Mouse (Mus musculus): Measurements from ENCODE around the gene Olfr561. TPM values are rescaled to one million over a fixed set of nuclear protein-coding genes. Genes with fewer than 3 reads are reported as not detected.

Olfr561 gene
- not detected for total RNA-seq (2021)
- long read RNA-seq, experiment 1: 0 reads
- long read RNA-seq, experiment 2: 0 reads

- TF ChIP-seq CTCF (IDR thresholded peaks at IDR 0.05): no peak
- no peak within 1 kb of the TSS for H3K4me3 ChIP-seq
- intact Hi-C loops (cut with DNase I): no loop called here
- no peak within 1 kb of the TSS for H3K27ac ChIP-seq
- no peak for DNase-seq
These were observed at the start of gene Olfr561 for GRCm38 (mm10) chr7:102770921-102771320. Olfr561 (plus strand) TSS chr7:102771221.

DNA sequence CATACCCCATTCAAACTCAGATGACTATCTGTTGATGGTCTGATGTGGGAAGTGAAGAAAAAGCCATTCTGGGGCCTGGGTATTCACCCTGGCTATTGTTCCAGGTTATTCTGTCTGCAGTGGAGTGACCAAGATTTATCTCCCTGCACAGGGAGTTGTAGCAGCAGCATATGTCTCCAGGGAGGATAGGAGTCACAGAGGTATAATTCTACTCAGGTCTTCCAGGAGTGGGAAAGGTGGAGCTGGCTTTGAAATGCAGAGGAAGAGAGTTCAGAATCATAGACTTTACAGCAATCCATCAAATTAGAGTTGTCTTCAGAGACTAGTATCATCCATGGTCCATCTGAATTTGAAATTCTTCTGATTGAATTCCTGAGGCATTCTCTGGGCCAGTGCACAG is 43.6 kb upstream of the Olfr561 start, which contains the start of gene Olfr559:
Gene Olfr559 (minus strand): TSS at position 101 of the 400 bp plus-strand sequence.
- no peak for TF ChIP-seq CTCF (IDR thresholded peaks at IDR 0.05)
- Histone ChIP-seq H3K27ac (no peak within 1 kb of the TSS), H3K4me3 (no peak within 1 kb of the TSS)
- DNase-seq: no peak
- intact Hi-C loops (cut with DNase I): no loop called here

DNA sequence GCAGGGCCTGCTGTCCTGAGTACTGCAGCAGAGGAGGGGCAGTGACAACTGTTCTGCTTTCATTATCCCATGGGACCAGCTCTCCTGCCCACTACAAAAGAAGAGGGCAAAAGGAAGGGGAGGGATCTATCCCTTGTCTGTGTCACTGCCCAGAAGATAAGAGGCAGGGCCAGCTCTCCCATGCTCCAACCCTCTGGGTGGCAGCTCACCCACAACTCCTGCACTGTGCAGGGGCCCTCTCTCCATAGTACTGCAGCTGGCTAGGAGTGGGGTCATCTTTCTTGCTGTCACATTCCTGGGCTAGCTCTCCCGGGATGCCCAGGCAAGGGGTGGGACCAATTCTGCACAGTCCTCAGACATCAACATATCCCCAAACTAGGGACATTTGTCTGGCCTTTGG is 37.2 kb upstream of the Olfr561 start:
- H3K4me3 ChIP-seq: no peak overlapping the region
- no peak overlapping the region for H3K27ac ChIP-seq
- TF ChIP-seq CTCF (IDR thresholded peaks at IDR 0.05): no peak
- intact Hi-C loops (cut with DNase I): no loop called here
- no peak for DNase-seq

DNA sequence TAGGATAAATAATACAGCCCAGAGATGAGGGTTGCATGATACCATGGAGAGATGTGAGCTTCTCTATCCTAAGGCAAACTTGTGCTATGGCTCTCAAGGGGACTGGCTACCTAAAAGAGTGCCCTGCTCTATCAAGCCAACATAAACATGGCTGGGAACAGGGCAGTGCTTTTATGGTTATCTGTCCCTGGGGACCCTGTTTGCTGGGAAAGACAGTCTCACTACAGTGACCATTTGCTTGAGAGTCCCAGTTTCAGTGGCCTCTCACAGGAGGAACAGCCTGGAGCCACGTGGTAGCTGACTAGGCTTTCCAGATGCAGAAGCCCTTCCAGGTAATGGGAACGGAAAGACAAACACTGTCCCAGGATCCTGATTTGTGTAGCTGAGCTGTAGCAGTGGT is 33.3 kb upstream of the Olfr561 start:
- intact Hi-C loops (cut with DNase I): no loop called here

GRCm38 (mm10) chr7:102752086-102752485 is 18.9 kb upstream of the Olfr561 start:
- DNase-seq: no peak
- Histone ChIP-seq H3K4me3 (no peak overlapping the region), H3K27ac (no peak overlapping the region)
- peak; percentile 35 for TF ChIP-seq CTCF (IDR thresholded peaks at IDR 0.05)
- intact Hi-C loops (cut with DNase I): no loop called here

More for the DNA sequence above, 33.3 kb upstream of the Olfr561 start:
- no peak overlapping the region for H3K4me3 ChIP-seq
- TF ChIP-seq CTCF (IDR thresholded peaks at IDR 0.05): no peak
- DNase-seq: no peak
- H3K27ac ChIP-seq: no peak overlapping the region

- no peak for DNase-seq
- no peak for TF ChIP-seq CTCF (IDR thresholded peaks at IDR 0.05)
- intact Hi-C loops (cut with DNase I): no loop called here
- no peak within 1 kb of the TSS for H3K27ac ChIP-seq
- 0 out of 2 replicates have a peak within 1 kb of the TSS, but pooled peaks have one; percentile 2 for H3K4me3 ChIP-seq
These were observed 11.8 kb upstream of the Olfr561 start, which contains the start of the genes Olfr560 and Olfr78 for GRCm38 (mm10) chr7:102759266-102759665. Olfr560 (minus strand) TSS chr7:102759366. Olfr78 (minus strand) TSS chr7:102759471.

DNA sequence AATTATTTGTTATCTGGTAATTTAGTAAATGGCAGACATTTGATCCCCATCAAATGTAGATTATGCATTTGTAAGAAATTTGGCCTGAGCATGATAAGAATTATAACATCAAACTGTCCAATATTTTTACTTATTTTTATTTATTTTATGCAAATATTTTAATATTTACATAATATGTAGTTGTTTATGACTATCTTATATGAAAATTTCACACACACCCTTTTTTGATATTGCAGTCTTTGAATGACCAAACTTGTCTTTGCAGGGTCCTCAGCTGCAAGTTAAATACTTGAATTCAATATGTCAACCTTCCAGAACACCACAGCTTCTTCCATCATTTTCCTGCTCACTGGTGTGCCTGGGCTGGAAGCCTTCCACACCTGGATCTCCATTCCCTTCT is 32.2 kb downstream of the Olfr561 start, which contains the start of gene Olfr564:
Gene Olfr564 (plus strand): TSS at position 301 of the 400 bp plus-strand sequence.
- DNase-seq: no peak
- no peak for TF ChIP-seq CTCF (IDR thresholded peaks at IDR 0.05)
- Histone ChIP-seq H3K4me3 (no peak within 1 kb of the TSS), H3K27ac (no peak within 1 kb of the TSS)
- intact Hi-C loops (cut with DNase I): no loop called here

Other genes starting within 250 kb of the Olfr561 start
- not detected for gene Olfr547, start 236.5 kb upstream of the Olfr561 start, total RNA-seq (2021)
- gene Olfr548-ps1, start 230.3 kb upstream of the Olfr561 start, total RNA-seq (2021): not detected
- gene Olfr549, start 221.4 kb upstream of the Olfr561 start, total RNA-seq (2021): not detected
- gene Trim21, start 205.7 kb upstream of the Olfr561 start, total RNA-seq (2021): 1 to 10 TPM; 2.4 to 3.4 TPM
- under 1 TPM in 1 of 2 experiments, not detected in 1; 0.17 TPM for gene Olfr550, start 199.8 kb upstream of the Olfr561 start, total RNA-seq (2021)
- gene Olfr551, start 179.3 kb upstream of the Olfr561 start, total RNA-seq (2021): not detected
- gene Olfr552, start 173.5 kb upstream of the Olfr561 start, total RNA-seq (2021): under 1 TPM; 0.06 to 0.20 TPM
- gene Olfr553, start 153.0 kb upstream of the Olfr561 start, total RNA-seq (2021): not detected
- not detected for gene Olfr554, start 132.8 kb upstream of the Olfr561 start, total RNA-seq (2021)
- gene Olfr555, start 112.4 kb upstream of the Olfr561 start, total RNA-seq (2021): not detected
- not detected for gene Olfr556, start 106.3 kb upstream of the Olfr561 start, total RNA-seq (2021)
- 1 to 10 TPM; 4.0 to 4.8 TPM for gene Trim68, start 83.9 kb upstream of the Olfr561 start, total RNA-seq (2021)
- not detected for gene Olfr557, start 75.3 kb upstream of the Olfr561 start, total RNA-seq (2021)
- 1 to 10 TPM; 1.4 to 1.5 TPM for gene Olfr558, start 69.0 kb upstream of the Olfr561 start, total RNA-seq (2021)
- gene Olfr33, start 52.2 kb upstream of the Olfr561 start, total RNA-seq (2021): not detected
- gene Olfr559, start 43.7 kb upstream of the Olfr561 start, total RNA-seq (2021): not detected
- gene Olfr560, start 11.9 kb upstream of the Olfr561 start, total RNA-seq (2021): not detected
- gene Olfr78, start 11.8 kb upstream of the Olfr561 start, total RNA-seq (2021): under 1 TPM; 0.33 to 0.61 TPM
- not detected for gene Olfr564, start 32.3 kb downstream of the Olfr561 start, total RNA-seq (2021)
- gene Olfr566, start 87.5 kb downstream of the Olfr561 start, total RNA-seq (2021): not detected
- not detected for gene Olfr568, start 105.9 kb downstream of the Olfr561 start, total RNA-seq (2021)
- not detected for gene Olfr569, start 119.7 kb downstream of the Olfr561 start, total RNA-seq (2021)
- not detected for gene Olfr570, start 123.4 kb downstream of the Olfr561 start, total RNA-seq (2021)
- gene Olfr571, start 146.3 kb downstream of the Olfr561 start, total RNA-seq (2021): not detected
- gene Olfr572, start 153.2 kb downstream of the Olfr561 start, total RNA-seq (2021): not detected
- not detected for gene Olfr573-ps1, start 171.4 kb downstream of the Olfr561 start, total RNA-seq (2021)
- not detected for gene Olfr574, start 177.2 kb downstream of the Olfr561 start, total RNA-seq (2021)
- not detected for gene Olfr575, start 187.6 kb downstream of the Olfr561 start, total RNA-seq (2021)
- gene Olfr576, start 191.4 kb downstream of the Olfr561 start, total RNA-seq (2021): not detected
- gene Olfr577, start 204.7 kb downstream of the Olfr561 start, total RNA-seq (2021): not detected
- not detected for gene Olfr578, start 218.1 kb downstream of the Olfr561 start, total RNA-seq (2021)